Mouse (Mus musculus) adrenal gland, adult 2 months (tissue): ENCODE results near the gene Gm20388. TPM values are rescaled to one million over a fixed set of nuclear protein-coding genes. Genes with fewer than 3 reads are reported as not detected.
A peak's percentile ranks its signal among the peaks of the same experiment; 100 is the strongest.

Experiments
- DNase-seq: peaks from one replicate; pipeline ENCODE4 v3.0.0; 2021
- polyA plus RNA-seq: library from polyadenylated mRNA; depleted of rRNA; stranded (reverse); fragments of >200 nt; gene quantifications from 2 replicates; pipeline ENCODE4 v1.2.3, GENCODE M21; 2012
- total RNA-seq, 2 experiments: library from RNA; stranded (reverse); gene quantifications; 2 replicates each; pipeline ENCODE4 v1.2.3; 2021

Gm20388 gene
- total and polyA plus RNA-seq, 3 experiments: 5.9 to 50.1 (median 9.9) TPM

DNA sequence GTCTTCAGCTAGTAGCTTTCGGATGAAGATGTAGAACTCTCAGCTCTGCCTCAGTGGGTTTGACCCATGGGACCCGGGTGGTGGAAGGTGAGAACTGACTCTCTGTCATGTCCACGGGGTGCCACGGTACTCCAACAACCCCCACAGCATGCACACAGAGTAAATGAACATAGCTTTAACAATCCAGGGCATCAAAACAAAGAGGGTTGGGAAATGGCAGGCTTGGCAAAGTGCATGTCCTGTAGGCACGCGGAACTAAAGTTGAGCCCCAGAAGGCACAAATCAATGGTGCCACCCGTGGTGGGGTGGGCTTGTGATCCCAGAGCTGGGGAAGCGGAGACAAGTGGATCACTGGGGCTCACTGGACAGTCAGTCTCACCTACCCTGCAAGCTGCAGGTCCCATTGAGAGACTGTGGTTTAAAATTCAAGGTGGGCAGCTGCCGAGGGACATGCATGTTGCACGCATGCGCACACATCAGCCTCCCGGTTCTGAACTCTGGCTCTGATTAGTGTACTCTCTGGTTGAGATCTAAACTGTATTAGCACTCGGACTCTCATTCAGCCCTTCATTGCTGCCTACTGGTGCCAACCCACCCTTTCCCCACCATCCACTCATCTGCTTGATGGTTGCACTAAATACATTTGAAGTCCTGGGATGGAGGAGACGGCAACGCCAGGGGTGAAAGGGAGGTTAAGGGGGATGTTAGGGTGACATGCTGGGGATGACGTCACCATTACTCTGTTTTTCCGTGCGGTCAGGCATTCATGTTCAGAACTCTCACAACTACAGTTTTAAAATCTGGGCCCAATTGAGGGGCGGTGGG is 2037.9 kb downstream of the Gm20388 start:
- DNase-seq: no peak

DNA sequence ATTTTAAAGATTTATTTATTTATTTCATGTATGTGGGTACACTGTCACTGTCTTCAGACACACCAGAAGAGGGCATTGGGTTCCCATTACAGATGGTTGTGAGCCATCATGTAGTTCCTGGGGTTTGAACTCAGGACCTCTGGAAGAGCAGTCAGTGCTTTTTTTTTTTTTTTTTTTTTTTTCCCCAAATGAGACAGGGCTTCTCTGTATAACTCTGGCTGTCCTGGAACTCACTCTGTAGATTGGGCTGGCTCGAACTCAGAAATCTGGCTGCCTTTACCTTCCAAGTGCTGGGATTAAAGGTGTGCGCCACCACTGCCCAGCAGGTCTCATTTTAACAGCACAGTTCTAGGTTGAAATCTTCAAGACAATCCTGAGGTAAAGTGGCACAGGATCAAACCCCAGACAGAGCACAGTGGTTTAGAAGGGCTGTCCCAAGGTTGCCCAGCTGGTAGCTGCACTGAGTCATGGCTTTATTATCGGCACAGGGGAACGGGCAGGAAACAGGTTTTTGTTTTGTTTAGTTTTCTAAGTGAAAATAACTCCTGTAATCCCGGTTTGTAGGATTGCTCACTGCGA is 2038.7 kb downstream of the Gm20388 start, which contains the start of gene Banp:
Gene Banp (plus strand): TSS at position 529 of the 579 bp plus-strand sequence.
- DNase-seq: no peak

DNA sequence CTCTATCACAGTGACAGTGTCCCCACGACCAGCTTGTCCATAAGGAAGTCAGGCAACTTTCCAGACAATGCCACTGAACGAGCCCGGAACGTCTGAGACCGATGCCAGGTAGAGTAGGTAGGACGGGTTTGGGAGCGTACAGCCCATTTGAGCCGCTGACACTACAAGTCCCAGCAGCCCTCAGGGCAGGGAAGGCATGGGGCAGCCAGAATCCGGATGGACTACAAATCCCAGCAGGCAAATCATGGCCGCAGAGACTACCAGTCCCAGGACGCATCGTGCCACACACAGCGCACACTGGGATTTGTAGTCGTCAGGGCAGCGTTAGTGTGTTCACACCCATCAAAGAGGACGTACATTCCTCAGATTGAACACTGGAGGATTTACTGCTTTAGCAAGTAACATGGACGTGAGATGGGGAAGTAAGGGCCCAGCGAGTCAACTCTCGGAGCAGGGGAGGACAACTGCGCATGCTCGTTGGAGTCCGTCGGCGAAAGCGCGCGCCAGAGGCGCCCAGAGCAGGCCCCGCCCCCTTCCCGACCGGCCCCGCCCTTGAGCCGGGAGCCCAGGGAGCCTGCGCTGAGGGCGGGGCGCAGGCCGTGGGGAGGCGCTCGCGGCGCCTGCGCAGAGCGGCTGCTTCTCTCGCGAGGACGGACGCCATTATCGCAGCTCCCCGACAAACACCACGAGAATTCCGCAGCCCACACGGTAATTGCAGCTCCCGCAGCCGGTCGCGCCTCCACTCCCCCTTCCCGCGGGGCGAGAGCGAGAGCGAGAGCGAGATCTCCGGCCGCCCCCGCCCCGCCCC is 2039.5 kb downstream of the Gm20388 start:
- peak; percentile 98 for DNase-seq

DNA sequence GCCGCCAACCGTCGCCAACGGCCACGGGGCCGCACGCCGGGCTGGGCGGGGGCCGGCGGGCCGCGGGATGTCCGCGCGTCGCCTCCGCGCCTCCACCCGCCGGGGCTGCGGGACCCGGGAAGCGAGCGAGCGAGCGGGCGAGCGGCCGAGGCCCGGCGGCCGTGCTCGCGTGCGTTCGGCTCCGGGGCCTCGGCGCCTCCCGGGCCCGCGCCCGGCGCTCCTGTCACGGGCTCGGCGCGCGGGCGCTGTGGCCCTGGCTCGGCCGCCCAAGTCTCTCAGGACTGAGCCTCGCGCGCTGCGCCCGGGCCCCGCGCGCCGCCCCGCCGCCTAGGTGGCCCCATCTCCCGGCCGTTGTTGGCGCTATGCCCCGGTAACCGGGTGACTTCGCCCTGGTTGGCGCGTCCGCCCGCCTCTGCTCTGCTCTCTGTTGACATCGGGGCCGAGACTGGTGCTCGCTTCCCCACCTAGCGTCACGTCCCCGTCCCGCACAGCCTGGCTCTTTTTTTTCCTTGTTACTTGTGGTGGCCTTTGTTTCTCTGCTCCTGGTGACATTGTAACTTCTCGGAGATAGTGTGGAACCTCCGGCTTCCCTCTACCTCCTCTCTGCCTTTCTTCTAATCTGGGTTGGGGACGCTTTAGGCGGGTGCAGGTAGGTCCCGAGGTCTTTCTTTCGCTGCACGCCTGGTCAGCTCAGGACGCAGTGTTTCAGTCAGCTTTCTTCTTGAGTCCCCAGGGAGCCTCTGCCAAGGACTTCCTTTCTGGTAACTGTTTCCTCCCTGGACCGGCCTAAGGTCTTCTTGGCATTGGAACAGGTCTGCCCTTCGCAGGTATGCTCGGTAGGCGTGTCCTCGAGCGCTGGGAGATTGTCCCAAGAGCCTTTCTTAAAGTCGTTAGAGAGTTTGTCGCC is 2040.4 kb downstream of the Gm20388 start:
- DNase-seq: peak; percentile 78

DNA sequence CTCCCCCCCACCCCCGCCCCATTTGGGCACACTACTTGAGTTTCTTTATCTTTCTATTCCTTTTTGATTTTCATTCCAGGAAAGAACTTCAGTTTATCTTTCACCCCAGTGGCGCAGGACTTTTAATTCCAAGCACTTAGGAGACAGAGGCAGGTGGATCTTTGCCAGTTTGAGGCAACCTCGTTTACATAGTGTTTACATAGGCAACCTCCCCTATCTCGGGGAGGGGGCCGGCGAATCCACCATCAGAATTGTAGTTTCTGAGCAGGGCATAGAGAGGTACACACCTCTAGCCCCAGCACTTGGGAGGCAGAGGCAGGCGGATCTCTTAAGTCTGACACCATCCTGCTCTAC is 2041.0 kb downstream of the Gm20388 start:
- no peak for DNase-seq

DNA sequence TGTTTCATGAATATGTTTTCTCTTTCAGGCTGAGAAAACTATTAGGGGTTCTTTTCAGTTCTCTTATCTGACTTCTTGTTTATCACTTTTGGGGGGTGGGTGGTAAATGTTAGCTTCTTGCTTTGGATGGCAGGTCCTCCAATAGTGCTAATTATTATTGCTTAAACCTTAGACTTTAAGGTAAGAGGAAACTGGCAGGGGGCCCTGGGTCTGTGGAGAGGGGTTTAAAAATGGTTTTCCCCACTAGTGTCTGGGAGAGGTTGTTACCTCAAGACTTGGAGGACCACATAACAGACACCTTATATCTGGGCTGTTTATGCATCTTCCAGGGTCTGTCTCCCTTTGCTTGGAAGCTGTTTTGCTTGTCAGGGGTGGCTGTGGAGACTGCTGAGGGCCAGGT is 2041.5 kb downstream of the Gm20388 start:
- no peak for DNase-seq

DNA sequence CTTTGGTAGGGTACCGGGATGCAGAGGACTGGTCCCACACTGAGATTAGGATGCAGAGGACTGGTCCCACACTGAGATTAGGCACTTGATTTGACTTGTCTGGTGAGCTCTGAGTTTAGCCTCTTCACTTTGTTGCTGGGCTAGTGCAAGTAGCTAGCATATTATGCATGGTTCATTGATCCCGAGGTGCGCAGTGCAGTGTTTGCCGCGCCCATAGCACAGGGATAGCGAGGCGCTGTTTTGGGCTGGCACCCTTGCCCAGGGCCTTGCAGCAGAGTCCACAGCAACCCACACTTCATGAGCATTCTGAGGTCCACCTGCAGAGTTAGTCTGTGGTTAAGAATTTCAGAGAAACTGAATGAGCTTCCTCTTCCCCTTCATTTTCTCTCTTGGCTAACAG is 2042.2 kb downstream of the Gm20388 start:
- DNase-seq: no peak

DNA sequence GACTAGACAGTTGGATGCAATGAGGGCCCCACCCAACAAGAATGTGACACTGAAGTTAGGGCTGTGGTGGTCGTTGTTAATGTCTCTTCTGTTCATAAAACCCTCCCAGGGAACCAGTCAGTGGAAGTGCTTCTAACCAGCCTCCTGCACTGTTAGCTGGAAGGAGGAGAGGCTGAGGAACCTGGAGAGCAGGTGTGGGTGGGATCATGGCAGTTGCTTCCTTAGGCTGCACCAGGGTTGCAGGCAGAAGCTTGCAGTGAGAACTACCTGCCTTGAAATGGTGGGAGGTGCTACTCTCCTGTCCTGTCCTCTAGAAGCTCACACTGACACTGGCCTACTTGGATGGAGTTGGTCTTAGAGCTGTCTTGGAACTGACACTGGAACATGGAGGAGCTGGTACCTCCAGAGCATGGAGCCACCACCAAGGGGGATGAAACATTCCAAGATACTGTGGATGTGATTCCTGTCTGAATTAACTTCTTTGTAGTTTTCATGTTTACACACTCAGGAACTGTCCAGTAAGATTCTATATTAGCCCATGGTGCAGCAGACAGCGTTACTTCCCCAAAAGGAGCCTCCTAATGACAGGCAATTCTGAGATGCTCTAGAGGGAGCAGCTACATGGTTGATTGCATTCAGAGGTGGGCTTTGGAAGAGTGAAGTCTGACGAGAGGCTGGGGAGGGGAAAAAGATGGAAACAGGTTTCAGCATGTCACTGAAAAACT is 2043.3 kb downstream of the Gm20388 start:
- no peak for DNase-seq

DNA sequence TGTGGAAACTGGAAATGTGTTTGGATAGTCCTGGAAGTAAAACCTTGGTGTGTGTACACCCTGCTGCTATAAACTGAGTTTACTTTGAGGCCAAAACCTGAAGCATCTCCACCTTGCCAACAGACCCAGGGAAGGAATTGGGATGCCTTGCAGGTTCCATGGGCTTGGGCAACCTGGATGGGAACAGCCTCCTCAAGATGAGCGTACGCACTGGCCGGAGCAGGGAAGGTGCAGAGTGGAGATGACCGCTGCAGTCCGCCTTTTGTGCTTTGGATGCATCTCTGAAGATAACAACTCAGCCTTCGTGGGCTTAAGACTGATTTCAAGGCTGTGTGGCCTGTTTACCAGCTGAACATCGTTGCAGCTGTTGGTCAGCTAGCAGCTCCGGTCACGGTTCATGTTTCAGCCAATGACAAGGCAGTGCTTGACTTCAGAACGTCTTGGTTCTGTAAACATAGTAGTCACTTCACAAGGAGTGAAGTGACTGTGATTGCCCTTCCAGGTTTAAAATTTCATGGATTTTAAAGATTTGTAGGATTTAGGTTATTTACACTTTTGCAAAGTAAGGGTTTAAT is 2044.4 kb downstream of the Gm20388 start:
- no peak for DNase-seq

DNA sequence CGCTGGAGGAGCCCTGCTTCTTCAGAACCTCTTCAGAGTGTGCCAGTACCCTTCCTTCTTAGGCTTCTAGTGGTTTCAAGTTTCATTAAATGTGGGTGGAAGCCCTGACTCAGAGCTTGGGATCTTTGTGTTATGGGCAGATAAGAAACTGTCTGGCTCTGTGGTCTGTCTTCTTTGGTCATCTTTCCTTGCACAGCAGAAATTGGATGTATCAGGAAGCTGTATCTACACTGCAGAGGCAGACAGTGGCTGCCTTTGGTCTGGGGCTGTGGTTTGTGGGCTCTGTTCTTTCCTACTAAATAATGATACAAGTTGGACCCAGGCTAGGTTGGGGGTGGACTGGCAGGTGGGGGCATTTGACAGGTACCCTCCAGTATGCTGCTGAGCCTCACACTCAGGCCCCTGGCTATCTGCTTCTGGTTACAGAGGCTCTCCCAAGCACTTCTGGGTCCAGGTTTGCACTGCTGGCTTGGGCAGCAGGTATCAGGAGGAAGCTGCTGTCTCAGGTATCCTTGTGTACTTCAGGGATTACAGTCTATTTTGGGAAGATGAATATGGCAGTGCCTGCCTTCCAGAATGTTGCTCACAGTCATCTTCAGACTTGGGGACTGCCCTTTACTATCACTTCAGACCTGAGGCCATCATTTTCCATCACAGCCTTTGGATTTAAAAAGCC is 2045.3 kb downstream of the Gm20388 start:
- DNase-seq: no peak

DNA sequence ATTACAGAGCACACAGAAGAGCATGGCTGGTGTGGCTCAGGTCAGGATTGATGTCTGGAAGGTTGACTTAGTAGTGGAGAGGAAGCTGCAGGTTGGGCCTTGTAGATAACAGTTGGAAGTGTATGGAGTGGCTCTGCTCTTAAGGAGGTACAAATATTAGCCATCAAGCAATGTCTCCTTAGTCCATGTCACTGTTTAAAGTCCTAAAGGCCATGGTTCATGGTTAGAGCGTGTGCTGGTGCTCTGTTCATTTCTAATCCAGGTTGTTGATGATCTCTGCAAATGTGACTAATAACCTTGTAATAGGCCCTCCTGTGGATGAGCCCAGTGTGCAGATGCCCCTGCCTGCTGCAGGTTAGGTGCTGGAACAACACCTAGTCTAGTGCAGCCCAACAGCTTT is 2047.8 kb downstream of the Gm20388 start:
- DNase-seq: no peak

DNA sequence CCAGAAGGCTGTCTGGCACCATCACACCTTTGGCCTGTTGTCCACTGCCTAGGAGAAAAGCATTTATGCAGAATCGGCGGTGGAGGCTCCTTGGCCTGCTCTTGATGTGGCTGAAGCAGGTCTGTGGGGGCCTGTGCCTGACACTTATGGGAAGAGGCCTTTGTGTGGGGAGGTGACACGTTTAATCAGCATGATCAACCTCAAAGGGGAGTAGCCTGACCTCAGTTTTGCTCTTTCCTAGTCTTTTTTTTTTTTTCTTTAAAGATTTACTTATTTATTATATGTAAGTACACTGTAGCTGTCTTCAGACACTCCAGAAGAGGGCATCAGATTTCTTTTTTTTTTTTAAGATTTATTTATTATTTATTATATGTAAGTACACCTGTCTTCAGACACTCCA is 2052.3 kb downstream of the Gm20388 start:
- DNase-seq: no peak

DNA sequence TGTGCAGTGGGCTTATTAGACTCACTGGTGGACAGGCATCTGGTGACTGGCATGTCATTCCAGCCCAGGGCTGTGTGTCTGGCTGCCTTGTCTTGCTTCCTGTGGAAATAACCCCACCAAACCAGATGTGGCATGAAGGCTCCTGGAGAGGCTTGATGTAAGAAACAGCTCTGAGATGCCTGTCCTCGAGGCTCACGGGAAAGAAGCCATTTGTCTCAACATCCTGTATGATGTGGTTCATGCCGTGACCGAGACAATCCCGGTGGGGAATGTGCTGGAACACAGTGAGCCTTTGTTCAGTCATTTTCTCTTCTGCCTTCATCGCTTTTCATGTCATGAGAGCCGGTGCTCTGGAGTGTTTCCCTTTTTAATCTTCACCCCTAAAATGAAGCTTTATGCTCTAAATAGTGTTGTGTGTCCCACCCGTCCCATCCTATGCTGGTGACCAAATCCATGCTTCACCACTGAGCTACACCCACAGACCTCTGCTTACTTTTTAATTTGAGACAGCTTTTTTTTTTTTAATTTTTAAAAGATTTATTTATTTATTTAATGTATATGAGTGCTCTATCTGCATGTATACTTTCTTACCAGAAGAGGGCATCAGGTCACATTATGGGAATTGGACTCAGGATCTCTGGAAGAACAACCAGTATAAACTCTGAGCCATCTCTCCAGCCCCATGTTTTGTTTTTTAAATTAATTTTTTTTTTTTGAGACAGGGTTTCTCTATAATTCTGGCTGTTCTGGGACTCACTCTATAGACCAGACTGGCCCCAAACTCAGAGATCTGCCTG is 2054.3 kb downstream of the Gm20388 start:
- DNase-seq: no peak

DNA sequence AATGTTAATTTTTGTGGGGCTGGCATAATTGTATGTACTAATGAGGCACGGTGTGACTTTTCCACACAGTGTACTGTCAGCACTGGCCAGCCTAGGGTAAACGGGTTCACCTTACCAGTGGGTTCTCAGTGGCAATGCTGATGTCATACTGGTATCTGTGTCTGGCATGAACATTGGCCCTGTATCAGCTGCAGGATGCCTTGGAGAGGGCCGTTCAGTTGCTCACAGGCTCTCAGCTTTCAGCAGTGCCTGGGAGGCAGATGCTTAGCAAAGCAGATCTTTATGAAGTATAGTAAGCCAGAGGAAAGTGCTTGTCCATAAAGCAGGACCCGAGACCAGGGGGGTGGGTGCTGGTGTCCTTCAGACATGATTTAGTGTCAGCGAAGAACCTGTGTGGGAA is 2055.5 kb downstream of the Gm20388 start:
- no peak for DNase-seq

DNA sequence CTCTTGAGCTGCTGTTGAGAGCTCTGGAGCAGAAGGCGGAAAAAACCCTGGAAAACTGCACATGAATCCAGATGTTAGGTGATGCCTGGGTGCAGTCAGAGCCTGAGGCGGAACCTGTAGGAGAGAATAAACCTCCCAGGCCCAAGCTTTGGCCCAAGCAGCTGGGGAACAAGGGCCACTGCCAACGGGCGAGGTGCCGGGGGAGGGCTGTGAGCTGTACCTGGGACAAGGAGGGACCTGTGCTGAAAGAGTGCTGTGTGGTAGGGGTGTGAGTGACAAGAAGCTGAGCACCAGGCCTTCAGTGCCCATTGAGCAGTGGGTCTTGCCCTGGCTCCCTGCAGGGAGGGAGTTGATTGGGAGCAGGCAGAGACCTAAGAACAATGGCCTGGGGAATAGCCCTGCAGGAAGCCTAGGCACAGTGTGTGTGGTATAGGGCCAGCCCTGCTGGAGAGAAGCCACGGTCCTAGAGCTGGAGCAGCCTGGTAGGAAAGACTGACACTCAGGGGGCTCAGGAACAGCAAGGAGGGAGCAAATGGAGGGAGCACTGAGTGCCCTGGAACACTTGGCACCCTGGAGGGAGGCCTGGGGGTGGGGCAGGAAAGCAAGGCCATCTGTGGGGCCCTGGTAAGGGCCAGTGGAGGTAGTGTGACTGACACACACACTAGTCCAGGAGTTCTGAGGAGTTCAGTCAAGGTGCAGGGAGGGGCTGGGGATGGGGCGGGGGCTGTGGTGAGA is 2056.2 kb downstream of the Gm20388 start:
- DNase-seq: peak; percentile 56

DNA sequence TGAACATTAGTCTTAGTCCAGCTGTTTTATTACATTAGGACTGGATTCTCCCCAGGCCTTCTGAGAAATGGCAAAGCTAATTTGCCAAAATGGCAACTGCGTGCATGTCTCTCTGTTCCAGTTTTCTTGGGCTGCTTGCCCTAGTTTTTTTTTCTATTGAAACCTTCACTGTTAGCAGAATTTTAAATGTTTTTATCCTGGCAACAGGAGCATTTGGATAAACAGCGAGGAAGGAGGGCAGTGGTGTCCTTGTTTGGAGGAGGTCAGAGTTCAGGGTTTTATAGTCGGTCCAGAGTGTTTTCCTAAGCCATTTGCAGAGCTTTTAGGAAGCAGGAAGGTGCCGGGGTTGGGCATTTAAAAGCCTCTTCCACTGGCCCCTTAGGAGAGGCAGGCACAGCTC is 2057.3 kb downstream of the Gm20388 start:
- DNase-seq: peak; percentile 47

DNA sequence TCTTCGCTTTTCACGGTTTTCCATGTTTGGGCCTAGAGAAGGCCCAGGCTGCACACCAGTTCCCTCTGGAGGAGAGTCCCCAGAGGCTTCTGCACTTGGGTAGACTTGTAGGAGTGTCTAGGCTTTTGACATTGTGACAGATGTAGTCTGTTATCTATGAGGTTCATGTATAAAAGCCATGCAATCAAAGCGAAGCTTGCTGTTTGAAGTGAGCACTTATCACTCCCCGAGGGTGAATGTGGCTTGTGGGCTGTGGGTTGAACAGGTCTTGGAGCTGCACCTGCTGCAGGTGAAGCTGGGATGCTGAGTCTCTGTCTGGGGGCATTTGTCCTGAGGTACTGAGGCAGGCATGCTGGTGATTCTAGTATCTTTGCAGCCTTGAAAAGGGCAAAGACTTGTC is 2057.9 kb downstream of the Gm20388 start:
- DNase-seq: no peak

DNA sequence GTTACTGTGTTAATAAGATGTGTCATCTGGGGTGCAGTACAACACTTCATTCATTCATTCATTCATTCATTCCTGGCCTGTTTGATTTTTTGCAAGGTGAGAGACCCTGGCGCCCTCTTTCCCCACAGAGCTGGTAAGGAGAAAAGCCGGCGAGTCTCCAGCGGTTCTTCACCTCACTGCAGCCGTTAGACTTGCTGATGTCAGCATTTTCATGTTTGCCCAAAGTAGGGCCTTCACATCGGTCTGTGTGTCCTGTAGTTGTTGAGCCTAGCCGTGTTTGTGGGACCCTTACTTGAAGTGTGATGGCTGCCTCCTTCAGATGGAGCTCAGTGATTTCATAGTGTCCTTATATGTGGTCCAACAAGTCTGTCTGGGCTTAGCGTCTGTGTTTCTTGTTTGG is 2059.6 kb downstream of the Gm20388 start:
- no peak for DNase-seq
